Mouse (Mus musculus) natural killer cell, adult 2 months (primary cell): Measurements from ENCODE around the gene Sntb2.
"Not testable (repeated sequence)": the region's sequence is repeated elsewhere in the genome, so short reads cannot be mapped to it uniquely, and the experiment has no call there.

Experiments
- DNase-seq, 2 experiments: peaks; one replicate each; pipeline ENCODE4 v3.0.0; 2022; ENCODE audit warnings: low spot score in 2 of 2

The Sntb2 gene

GRCm38 (mm10) chr8:106935324-106935869 lies at the start of gene Sntb2:
Gene Sntb2, plus strand, starts transcription at chr8:106935750.
- peak; percentile 85 to 88 for DNase-seq

- DNase-seq: peak; percentile 67 to 77
Measured at GRCm38 (mm10) chr8:106887336-106888189, 48.0 kb upstream of the Sntb2 start.

DNA sequence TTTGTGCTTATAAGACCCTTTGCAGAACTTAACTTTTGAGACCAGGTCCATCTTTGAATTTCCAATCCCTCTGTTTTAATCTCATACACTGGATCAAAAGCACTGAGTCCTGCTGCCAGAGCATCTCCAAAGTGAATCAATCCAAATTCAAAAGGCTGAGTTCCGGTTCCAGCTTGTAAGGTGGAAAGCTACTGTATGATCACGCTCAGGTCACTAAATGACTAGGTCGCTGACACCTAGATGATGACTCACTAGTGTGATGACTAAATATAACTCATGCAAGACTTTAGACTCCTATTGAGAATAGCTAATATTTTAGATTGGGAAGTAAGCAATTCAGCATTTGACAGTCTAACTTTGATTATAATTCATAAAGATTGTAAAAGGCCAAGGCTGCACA lies 46.7 kb upstream of the Sntb2 start:
- DNase-seq: peak in 1 of 2 experiments; percentile 33

- DNase-seq: no peak
Measured at GRCm38 (mm10) chr8:106892210-106892805, 43.2 kb upstream of the Sntb2 start.

- DNase-seq: peak in 1 of 2 experiments; percentile 22
Measured at GRCm38 (mm10) chr8:106892806-106893451, 42.6 kb upstream of the Sntb2 start.

GRCm38 (mm10) chr8:106893481-106894156 lies 41.9 kb upstream of the Sntb2 start, which contains the start of gene Utp4:
Gene Utp4, plus strand, starts transcription at chr8:106893636.
- peak; percentile 82 to 85 for DNase-seq

- DNase-seq: no peak
Measured at GRCm38 (mm10) chr8:106899473-106899872, 36.1 kb upstream of the Sntb2 start.

GRCm38 (mm10) chr8:106905727-106906480 lies 29.6 kb upstream of the Sntb2 start:
- peak; percentile 37 to 58 for DNase-seq

DNA sequence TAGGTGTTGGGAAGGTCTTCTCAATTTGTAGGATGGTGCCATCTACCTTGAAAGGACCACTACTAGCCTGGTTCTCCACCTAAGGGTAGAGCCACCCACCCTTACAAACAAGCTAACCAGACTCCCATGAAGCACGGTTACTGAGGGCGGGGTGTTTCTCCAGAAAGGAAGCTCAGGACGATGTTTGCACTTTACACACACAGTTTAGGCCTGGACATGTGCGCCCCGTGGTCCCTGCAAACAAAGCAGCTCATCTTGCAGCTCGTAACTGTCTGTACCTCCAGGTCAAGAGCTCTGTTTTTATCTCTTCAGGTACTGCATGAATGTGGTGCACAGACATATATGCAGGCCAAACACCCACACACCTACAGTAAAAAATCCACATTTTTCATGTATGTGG lies 28.9 kb upstream of the Sntb2 start:
- DNase-seq: no peak

DNA sequence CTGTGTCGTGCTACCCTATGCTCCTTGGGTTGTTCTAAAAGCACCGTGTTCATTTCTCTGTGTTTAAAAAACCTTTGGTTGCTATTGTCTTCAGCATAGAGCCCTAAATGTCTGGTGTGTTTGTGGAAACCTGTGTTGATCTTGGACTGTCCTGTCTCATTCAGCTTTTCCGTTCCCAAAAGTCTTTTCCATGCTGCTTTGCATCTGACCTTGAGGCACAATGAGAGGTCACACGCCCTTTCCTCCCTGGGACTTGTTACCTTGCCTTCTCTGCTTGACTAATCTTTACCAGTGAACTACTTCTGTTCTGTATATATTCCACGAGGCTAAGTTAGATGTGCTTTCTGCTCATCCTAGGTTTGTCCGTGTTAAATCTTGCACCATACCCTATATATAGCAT lies 28.1 kb upstream of the Sntb2 start:
- DNase-seq: no peak

DNA sequence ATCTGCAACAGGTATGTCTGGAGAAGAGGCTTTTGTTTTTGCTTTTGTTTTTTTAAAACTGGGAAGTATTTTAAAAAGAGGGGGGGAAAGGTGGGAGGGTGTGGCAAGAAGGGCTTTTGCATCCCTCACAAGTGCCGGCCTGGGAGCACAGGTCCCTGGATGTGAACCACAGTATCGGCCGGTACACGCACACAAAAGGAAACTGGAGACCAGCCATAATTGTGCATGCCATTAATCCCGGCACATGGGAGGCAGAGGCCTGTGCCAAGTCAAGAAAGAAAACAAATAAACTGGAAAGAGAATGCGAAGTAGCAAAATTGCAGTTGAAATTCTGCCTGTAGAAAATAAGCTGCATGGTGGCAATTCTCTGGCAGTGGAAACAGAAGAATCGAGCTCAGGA lies 27.3 kb upstream of the Sntb2 start:
- DNase-seq: no peak

- DNase-seq: no peak
Measured at GRCm38 (mm10) chr8:106913631-106914030, 21.9 kb upstream of the Sntb2 start.

GRCm38 (mm10) chr8:106919721-106920394 lies 15.7 kb upstream of the Sntb2 start:
- no peak for DNase-seq

DNA sequence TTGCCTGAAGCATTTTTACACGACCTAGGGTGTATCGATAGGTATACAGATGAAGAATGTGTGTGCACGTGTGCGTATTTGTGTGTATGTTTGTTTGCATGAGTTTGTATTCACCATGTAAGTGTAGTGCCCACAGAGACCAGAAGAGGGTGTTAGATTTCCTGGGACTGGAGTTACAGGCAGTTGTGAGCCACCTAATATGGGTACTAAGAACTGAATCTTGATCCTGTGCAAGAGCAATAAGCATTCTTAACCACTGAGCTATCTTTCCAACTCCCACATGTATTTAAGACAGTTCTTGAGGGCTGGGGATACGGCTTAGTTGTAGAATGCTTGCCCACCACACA lies 15.2 kb upstream of the Sntb2 start:
- DNase-seq: no peak

DNA sequence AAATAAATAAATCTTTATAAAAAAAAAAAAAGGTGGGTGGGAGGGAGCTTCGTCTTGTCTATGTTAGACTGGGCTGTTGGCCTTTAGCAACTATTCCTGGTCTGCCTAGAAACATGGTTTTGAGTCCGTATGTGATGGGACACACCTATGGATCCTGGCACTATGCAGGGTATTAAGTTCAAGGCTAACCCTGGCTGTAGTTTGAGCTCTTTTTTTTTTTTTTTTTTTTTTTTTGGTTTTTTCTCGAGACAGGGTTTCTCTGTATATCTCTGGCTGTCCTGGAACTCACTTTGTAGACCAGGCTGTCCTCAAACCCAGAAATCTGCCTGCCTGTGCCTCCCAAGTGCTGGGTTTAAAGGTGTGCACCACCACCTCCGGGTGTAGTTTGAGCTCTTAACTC lies 11.5 kb upstream of the Sntb2 start:
- DNase-seq: no peak

GRCm38 (mm10) chr8:106924904-106925349 lies 10.6 kb upstream of the Sntb2 start:
- DNase-seq: no peak

DNA sequence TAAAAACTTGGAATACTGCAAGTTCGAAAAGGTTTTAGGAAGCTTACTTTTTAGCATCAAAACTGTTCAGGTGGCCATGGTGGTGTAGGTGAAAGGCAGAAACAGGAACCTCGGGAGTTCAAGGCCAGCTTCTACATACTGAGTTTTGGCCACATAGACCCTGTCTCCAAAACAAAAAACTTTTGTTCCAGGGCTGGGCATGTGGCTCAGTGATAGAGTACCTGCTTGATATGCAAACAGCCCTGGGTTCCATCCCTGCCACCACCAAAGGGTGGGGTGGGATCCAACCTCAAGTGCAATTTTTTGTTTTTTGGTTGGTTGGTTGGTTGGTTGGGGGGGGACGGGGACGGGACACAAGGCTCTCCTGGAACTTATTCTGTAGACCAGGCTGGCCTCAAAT lies 10.1 kb upstream of the Sntb2 start:
- DNase-seq: no peak

GRCm38 (mm10) chr8:106927247-106927646 lies 8.3 kb upstream of the Sntb2 start:
- DNase-seq: peak; percentile 15 to 39

GRCm38 (mm10) chr8:106928182-106928581 lies 7.4 kb upstream of the Sntb2 start:
- DNase-seq: not testable (repeated sequence)

GRCm38 (mm10) chr8:106929155-106929913 lies 6.2 kb upstream of the Sntb2 start:
- no peak for DNase-seq
